ENCODE assay signal across 21 mouse cellular contexts in the genomic region with DNA sequence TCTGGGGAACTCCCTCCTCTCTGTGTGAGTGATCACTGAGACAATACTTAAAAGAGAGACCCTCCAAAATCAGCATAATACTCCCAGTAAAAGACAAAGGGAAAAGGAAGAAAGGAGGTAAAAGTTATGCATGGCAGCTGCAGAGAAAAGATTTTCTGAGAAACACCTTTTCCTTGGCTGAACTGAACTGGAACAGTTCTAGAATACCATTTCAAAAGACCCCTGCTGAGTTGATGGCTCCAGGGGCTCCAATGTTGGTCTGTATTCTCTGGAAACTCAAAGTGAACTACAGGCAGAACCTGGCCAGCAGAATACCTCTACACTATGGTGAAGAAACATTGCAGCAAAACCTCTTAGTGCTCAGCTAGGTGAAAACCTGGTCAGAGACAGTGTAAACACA.
"Had no signal": no experiment of that assay in that cellular context is flagged by ENCODE, and none has a peak within 500 bp of the region (broad histone marks: within the 10 kb centered on the region; RNA-seq: fewer than 3 reads in every experiment).

No protein-coding gene starts in this region.

- H3K4me3 ChIP-seq: liver, embryonic 15.5 days; lung, embryonic 15.5 days; megakaryocyte, embryonic 14.5 days; midbrain, embryonic 12.5 days; myocyte; neural tube, embryonic 13.5 days; neural tube, embryonic 15.5 days; stomach, embryonic 15.5 days had no signal

- H3K9ac ChIP-seq: liver, embryonic 15.5 days; liver, postnatal 0 days; lung, embryonic 15.5 days; midbrain, embryonic 12.5 days; neural tube, embryonic 13.5 days; neural tube, embryonic 15.5 days; stomach, embryonic 15.5 days had no signal

- H3K27ac ChIP-seq: liver, embryonic 15.5 days; lung, embryonic 15.5 days; macrophage; midbrain, embryonic 12.5 days; neural tube, embryonic 13.5 days; neural tube, embryonic 15.5 days; stomach, embryonic 15.5 days; stomach, postnatal 0 days had no signal

- DNase-seq: liver, postnatal 0 days; lung, adult 2 months; lung, postnatal 14 days; lung, postnatal 36 days; midbrain, embryonic 14.5 days; retina, postnatal 1 day; right cerebral cortex, adult 18-20 months; thymus, postnatal 14 days; thymus, postnatal 36 days had no signal

- ATAC-seq: liver, postnatal 0 days; lung, postnatal 0 days; midbrain, embryonic 16.5 days had no signal

- H3K36me3 ChIP-seq: liver, embryonic 15.5 days; lung, embryonic 15.5 days; midbrain, embryonic 12.5 days; neural tube, embryonic 13.5 days; neural tube, embryonic 15.5 days; stomach, embryonic 15.5 days had no signal

- H3K4me2 ChIP-seq: liver, embryonic 15.5 days; lung, embryonic 15.5 days; midbrain, embryonic 12.5 days; neural tube, embryonic 13.5 days; neural tube, embryonic 15.5 days; stomach, embryonic 15.5 days had no signal

- H3K27me3 ChIP-seq: liver, embryonic 15.5 days; lung, embryonic 15.5 days; megakaryocyte, embryonic 14.5 days; midbrain, embryonic 12.5 days; neural tube, embryonic 13.5 days; neural tube, embryonic 15.5 days; stomach, embryonic 15.5 days had no signal

- H3K9me3 ChIP-seq: liver, embryonic 15.5 days; lung, embryonic 15.5 days; megakaryocyte, embryonic 14.5 days; midbrain, embryonic 12.5 days; neural tube, embryonic 13.5 days; neural tube, embryonic 15.5 days; stomach, embryonic 15.5 days had no signal

- H3K4me1 ChIP-seq: liver, embryonic 15.5 days; lung, embryonic 15.5 days; megakaryocyte, embryonic 14.5 days; midbrain, embryonic 12.5 days; neural tube, embryonic 13.5 days; neural tube, embryonic 15.5 days; stomach, embryonic 15.5 days had no signal
